Mouse (Mus musculus): Measurements from ENCODE around the gene Fat1. TPM values are rescaled to one million over a fixed set of nuclear protein-coding genes. Genes with fewer than 3 reads are reported as not detected.

The Fat1 gene
- total and polyA plus RNA-seq, 3 experiments = under 0.01 TPM; not detected in 2

- no peak overlapping the region for H3K9ac ChIP-seq (ENCODE audit: control insufficient read depth, low read depth, low read length, poor library complexity, severe bottlenecking)
- DNase-seq (ENCODE audit: low read depth, low spot score) = no peak
- no peaks in the 10 kb centered on the region for H3K4me1 ChIP-seq (ENCODE audit: control insufficient read depth in 1 of 2, insufficient read depth in 2 of 2, low read length in 2 of 2)
- no peak for TF ChIP-seq E2F4 (IDR thresholded peaks at IDR 0.05; ENCODE audit: borderline replicate concordance, low read depth, low read length)
- no peak for TF ChIP-seq CTCF (IDR thresholded peaks at IDR 0.05 in 2 of 3, conservative IDR thresholded peaks at IDR 0.05 in 1 of 3; ENCODE audit: control insufficient read depth in 1 of 3, insufficient read depth in 1 of 3, low read depth in 2 of 3, low read length in 3 of 3, poor library complexity in 1 of 3, severe bottlenecking in 1 of 3)
- TF ChIP-seq USF2 (IDR thresholded peaks at IDR 0.05; ENCODE audit: borderline replicate concordance in 1 of 2, insufficient read depth in 1 of 2, low read depth in 1 of 2, low read length in 2 of 2) = no peak
- H3K36me3 ChIP-seq (ENCODE audit: control insufficient read depth in 1 of 2, insufficient read depth in 2 of 2, low read length in 2 of 2) = no peaks in the 10 kb centered on the region
- H3K27me3 ChIP-seq (ENCODE audit: control insufficient read depth in 1 of 2, insufficient read depth in 2 of 2, low read length in 2 of 2) = no peaks in the 10 kb centered on the region
- no peaks in the 10 kb centered on the region for H3K9me3 ChIP-seq (replicated peaks; ENCODE audit: insufficient read depth, low read length)
- H3K27ac ChIP-seq (ENCODE audit: control insufficient read depth, low read depth, low read length) = no peak overlapping the region
- no peak overlapping the region for H3K4me3 ChIP-seq (ENCODE audit: control insufficient read depth in 1 of 2, insufficient read depth in 1 of 2, low read depth in 2 of 2, low read length in 2 of 2)
- H3K79me2 ChIP-seq (ENCODE audit: control insufficient read depth, insufficient read depth, low read length, poor library complexity) = no peaks in the 10 kb centered on the region
Measured at GRCm38 (mm10) chr8:44937141-44937825, 2.0 kb downstream of the Fat1 start.

- H3K9ac ChIP-seq (ENCODE audit: control insufficient read depth, low read depth, low read length, poor library complexity, severe bottlenecking) = no peak overlapping the region
- no peaks in the 10 kb centered on the region for H3K27me3 ChIP-seq (ENCODE audit: control insufficient read depth in 1 of 2, insufficient read depth in 2 of 2, low read length in 2 of 2)
- no peaks in the 10 kb centered on the region for H3K36me3 ChIP-seq (ENCODE audit: control insufficient read depth in 1 of 2, insufficient read depth in 2 of 2, low read length in 2 of 2)
- H3K27ac ChIP-seq (ENCODE audit: control insufficient read depth, low read depth, low read length) = no peak overlapping the region
- H3K9me3 ChIP-seq (replicated peaks; ENCODE audit: insufficient read depth, low read length) = no peaks in the 10 kb centered on the region
- no peak for DNase-seq (ENCODE audit: low read depth, low spot score)
- no peak overlapping the region for H3K4me3 ChIP-seq (ENCODE audit: control insufficient read depth in 1 of 2, insufficient read depth in 1 of 2, low read depth in 2 of 2, low read length in 2 of 2)
- H3K4me1 ChIP-seq (ENCODE audit: control insufficient read depth in 1 of 2, insufficient read depth in 2 of 2, low read length in 2 of 2) = no peaks in the 10 kb centered on the region
- H3K79me2 ChIP-seq (ENCODE audit: control insufficient read depth, insufficient read depth, low read length, poor library complexity) = no peaks in the 10 kb centered on the region
- TF ChIP-seq MAFK (IDR thresholded peaks at IDR 0.05; ENCODE audit: borderline replicate concordance, low read depth, low read length) (no peak), RAD21 (IDR thresholded peaks at IDR 0.05; ENCODE audit: low read depth, low read length) (no peak), ETS1 (IDR thresholded peaks at IDR 0.05; ENCODE audit: low read depth, low read length) (no peak), CHD1 (IDR thresholded peaks at IDR 0.05; ENCODE audit: low read depth, low read length) (no peak), SMC3 (IDR thresholded peaks at IDR 0.05; ENCODE audit: low read depth, low read length) (no peak), TCF12 (IDR thresholded peaks at IDR 0.05; ENCODE audit: low read depth, low read length) (no peak), NRF1 (IDR thresholded peaks at IDR 0.05; ENCODE audit: insufficient read depth, low read depth, low read length, poor library complexity, severe bottlenecking) (no peak), ZNF384 (IDR thresholded peaks at IDR 0.05; ENCODE audit: low read depth, low read length) (no peak), HCFC1 (IDR thresholded peaks at IDR 0.05; ENCODE audit: low read depth, low read length) (no peak), CTCF (IDR thresholded peaks at IDR 0.05 in 2 of 3, conservative IDR thresholded peaks at IDR 0.05 in 1 of 3; ENCODE audit: control insufficient read depth in 1 of 3, insufficient read depth in 1 of 3, low read depth in 2 of 3, low read length in 3 of 3, poor library complexity in 1 of 3, severe bottlenecking in 1 of 3) (no peak), CHD2 (IDR thresholded peaks at IDR 0.05; ENCODE audit: low read length) (no peak), JUND (IDR thresholded peaks at IDR 0.05; ENCODE audit: low read depth, low read length) (no peak)
Measured at GRCm38 (mm10) chr8:44937905-44938642, 2.8 kb downstream of the Fat1 start.
